Mouse (Mus musculus) heart, postnatal 0 days (tissue): ENCODE results near the gene E030030I06Rik.
"Not testable (repeated sequence)": the region's sequence is repeated elsewhere in the genome, so short reads cannot be mapped to it uniquely, and the experiment has no call there.

Source experiments
- CTCF ChIP-seq: IDR thresholded peaks from 2 replicates; pipeline ENCODE4 v1.5.1; 2016; ENCODE audit warnings: antibody characterized with exemption, control low read depth, low read depth
- EP300 ChIP-seq: IDR thresholded peaks from 2 replicates; pipeline ENCODE4 v1.6.1; 2016; ENCODE audit warnings: antibody characterized with exemption, low read depth

DNA sequence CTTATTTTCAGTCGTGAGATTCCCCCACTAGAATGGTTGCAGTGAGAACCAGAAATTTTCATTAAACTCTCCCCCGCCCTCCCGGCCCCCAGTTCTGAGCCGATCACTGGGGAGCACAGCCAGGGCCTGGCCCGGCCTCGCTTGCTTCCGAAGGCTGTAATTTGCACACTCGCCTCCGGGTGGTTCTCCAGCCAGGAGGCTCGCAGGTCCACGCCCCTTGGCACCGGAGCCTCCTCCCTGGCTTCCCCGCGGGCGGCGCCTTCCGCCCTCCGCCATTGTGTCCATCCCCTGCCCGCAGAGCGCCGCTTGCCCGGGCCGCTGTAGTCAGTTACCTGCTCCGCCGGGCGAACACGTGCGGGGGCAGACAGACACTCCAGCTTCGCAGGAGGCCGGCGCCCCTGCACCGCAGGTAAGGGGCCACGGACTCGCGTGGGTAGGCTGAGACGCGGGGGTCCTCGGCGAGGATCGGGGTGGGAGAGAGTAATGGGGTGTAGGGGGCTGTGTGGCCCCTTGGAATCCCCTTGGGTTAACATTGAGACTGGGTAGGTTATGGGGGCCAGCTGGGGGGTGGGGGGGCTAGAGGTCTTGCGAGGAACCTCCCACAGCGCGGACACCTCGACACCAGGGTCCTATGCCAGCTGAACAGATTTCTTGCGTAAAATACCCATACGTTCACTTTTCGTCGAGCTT, 9.4 kb upstream of the E030030I06Rik start, which contains the start of the genes Raet1e and H60b:
- peak; percentile 35; the same call in 1 of the 2 replicates for TF ChIP-seq CTCF
- TF ChIP-seq EP300: not testable (repeated sequence)
